Mouse (Mus musculus) thymus, adult 2 months (tissue): ENCODE measurements around the gene Ccnd1. TPM values are rescaled to one million over a fixed set of nuclear protein-coding genes. Genes with fewer than 3 reads are reported as not detected.

ENCODE experiments used
- DNase-seq: peaks from one replicate; pipeline ENCODE4 v3.0.0; 2021
- H3K27ac ChIP-seq: fragments of 200-500 bp; 2 replicates; pipeline ENCODE4 v1.5.1; 2012; ENCODE audit warnings: low read length, control low read depth; ENCODE audit not compliant: control insufficient read depth, insufficient read depth
- H3K27me3 ChIP-seq: fragments of 200-500 bp; 2 replicates; pipeline ENCODE4 v1.6.1; 2012; ENCODE audit warnings: mild to moderate bottlenecking, low read length, moderate library complexity, mixed read lengths; ENCODE audit not compliant: control insufficient read depth, insufficient read depth
- H3K36me3 ChIP-seq: fragments of 200-500 bp; 2 replicates; pipeline ENCODE4 v1.6.1; 2012; ENCODE audit warnings: mild to moderate bottlenecking, low read length, moderate library complexity; ENCODE audit not compliant: control insufficient read depth, insufficient read depth
- H3K4me1 ChIP-seq: fragments of 200-500 bp; replicated peaks from 2 replicates; pipeline ENCODE4 v1.6.1; 2012; ENCODE audit warnings: low read length; ENCODE audit not compliant: control insufficient read depth, insufficient read depth
- H3K4me3 ChIP-seq: fragments of 200-500 bp; 2 replicates; pipeline ENCODE4 v1.5.1; 2012; ENCODE audit warnings: mild to moderate bottlenecking, low read length, control low read depth, moderate library complexity; ENCODE audit not compliant: control insufficient read depth, insufficient read depth
- CTCF ChIP-seq: fragments of 200-500 bp; IDR thresholded peaks from 2 replicates; pipeline ENCODE4 v1.5.1; 2012; ENCODE audit warnings: mild to moderate bottlenecking, control low read depth, low read length, moderate library complexity, borderline replicate concordance; ENCODE audit not compliant: control insufficient read depth, poor library complexity, insufficient read depth; ENCODE audit errors: extremely low read depth
- POLR2A ChIP-seq: fragments of 200-500 bp; IDR thresholded peaks from 2 replicates; pipeline ENCODE4 v1.6.1; 2012; ENCODE audit warnings: mild to moderate bottlenecking, low read length, control low read depth, moderate library complexity; ENCODE audit not compliant: control insufficient read depth, poor library complexity, insufficient read depth; ENCODE audit errors: extremely low read depth
- WGBS: fragments of 180-500 bp; shearing (Covaris S2); methylation state at CpG from one replicate; pipeline ENCODE4 v1.1.7; 2018; 5-methylcytosine and 5-hydroxymethylcytosine counted together
- polyA plus RNA-seq: library from polyadenylated mRNA; depleted of rRNA; stranded (reverse); fragments of >200 nt; gene quantifications from 2 replicates; pipeline ENCODE4 v1.2.3, GENCODE M21; 2012; rRNA removed

Gene Ccnd1
- 14.4 and 21.7 TPM in 2 replicates for polyA plus RNA-seq

GRCm38 (mm10) chr7:144939344-144940002 is at the start of gene Ccnd1:
Gene Ccnd1 (minus strand): TSS chr7:144939925.
- H3K4me1 ChIP-seq = peaks cover 20% of the 10 kb centered on the region
- H3K4me3 ChIP-seq = peak within 1 kb of the TSS; percentile 22
- no peak for TF ChIP-seq CTCF
- TF ChIP-seq POLR2A = no peak
- H3K27ac ChIP-seq = no peak within 1 kb of the TSS
- no peak for DNase-seq
- under 1% methylated on average over 40 of the region's 45 CpGs for WGBS
- peaks cover 19% of the 10 kb centered on the region for H3K27me3 ChIP-seq
- no peaks in the 10 kb centered on the region for H3K36me3 ChIP-seq

GRCm38 (mm10) chr7:144988856-144989255 is 49.1 kb upstream of the Ccnd1 start:
- Histone ChIP-seq H3K4me1 (peaks cover 10% of the 10 kb centered on the region), H3K4me3 (no peak overlapping the region), H3K27me3 (no peaks in the 10 kb centered on the region), H3K27ac (no peak overlapping the region), H3K36me3 (no peaks in the 10 kb centered on the region)
- DNase-seq = no peak
- TF ChIP-seq POLR2A (no peak), CTCF (no peak)
- 92% methylated on average over 3 of the region's 3 CpGs for WGBS

- no peak overlapping the region for H3K27ac ChIP-seq
- 89% methylated on average over 1 of the region's 1 CpGs for WGBS
- H3K27me3 ChIP-seq = no peaks in the 10 kb centered on the region
- no peak overlapping the region for H3K4me3 ChIP-seq
- no peaks in the 10 kb centered on the region for H3K36me3 ChIP-seq
- TF ChIP-seq POLR2A (no peak), CTCF (no peak)
- DNase-seq = no peak
- H3K4me1 ChIP-seq = peaks cover 13% of the 10 kb centered on the region
These were observed 45.4 kb upstream of the Ccnd1 start for GRCm38 (mm10) chr7:144985100-144985499.

GRCm38 (mm10) chr7:144982358-144983110 is 42.8 kb upstream of the Ccnd1 start:
- Histone ChIP-seq H3K27me3 (no peaks in the 10 kb centered on the region), H3K4me3 (no peak overlapping the region), H3K27ac (no peak overlapping the region), H3K4me1 (peaks cover 9% of the 10 kb centered on the region), H3K36me3 (no peaks in the 10 kb centered on the region)
- TF ChIP-seq POLR2A = no peak
- no peak for TF ChIP-seq CTCF
- DNase-seq = no peak
- WGBS = 95% methylated on average over 6 of the region's 6 CpGs

- TF ChIP-seq POLR2A = no peak
- no peak for TF ChIP-seq CTCF
- Histone ChIP-seq H3K27me3 (no peaks in the 10 kb centered on the region), H3K27ac (no peak overlapping the region), H3K36me3 (no peaks in the 10 kb centered on the region), H3K4me3 (no peak overlapping the region), H3K4me1 (peaks cover 8% of the 10 kb centered on the region)
- WGBS = 76% methylated on average over 8 of the region's 8 CpGs
- no peak for DNase-seq
These were observed 41.8 kb upstream of the Ccnd1 start for GRCm38 (mm10) chr7:144981426-144982079.

- H3K4me3 ChIP-seq = no peak overlapping the region
- WGBS = 24% methylated on average over 5 of the region's 5 CpGs
- DNase-seq = peak; percentile 38
- no peaks in the 10 kb centered on the region for H3K27me3 ChIP-seq
- peaks cover 8% of the 10 kb centered on the region for H3K4me1 ChIP-seq
- H3K36me3 ChIP-seq = no peaks in the 10 kb centered on the region
- H3K27ac ChIP-seq = no peak overlapping the region
- TF ChIP-seq POLR2A (no peak), CTCF (no peak)
These were observed 40.1 kb upstream of the Ccnd1 start for GRCm38 (mm10) chr7:144979814-144980213.
